Mouse (Mus musculus) lung, adult 2 months (tissue): ENCODE measurements around the gene R3hdml.

Experiments used
- CTCF ChIP-seq: fragments of 200-500 bp; IDR thresholded peaks from 2 replicates; pipeline ENCODE4 v1.5.1; 2011; ENCODE audit warnings: mild to moderate bottlenecking, low read length, control low read depth; ENCODE audit not compliant: insufficient read depth
- POLR2A ChIP-seq: fragments of 200-500 bp; IDR thresholded peaks from 2 replicates; pipeline ENCODE4 v1.6.1; 2011; ENCODE audit warnings: low read depth, mild to moderate bottlenecking, control low read depth, low read length, borderline replicate concordance; ENCODE audit errors: extremely low read depth

GRCm38 (mm10) chr2:163493976-163494375, 1.9 kb downstream of the R3hdml start:
- TF ChIP-seq POLR2A (no peak), CTCF (no peak)
